ENCODE assay signal across 20 mouse cellular contexts in the genomic region with DNA sequence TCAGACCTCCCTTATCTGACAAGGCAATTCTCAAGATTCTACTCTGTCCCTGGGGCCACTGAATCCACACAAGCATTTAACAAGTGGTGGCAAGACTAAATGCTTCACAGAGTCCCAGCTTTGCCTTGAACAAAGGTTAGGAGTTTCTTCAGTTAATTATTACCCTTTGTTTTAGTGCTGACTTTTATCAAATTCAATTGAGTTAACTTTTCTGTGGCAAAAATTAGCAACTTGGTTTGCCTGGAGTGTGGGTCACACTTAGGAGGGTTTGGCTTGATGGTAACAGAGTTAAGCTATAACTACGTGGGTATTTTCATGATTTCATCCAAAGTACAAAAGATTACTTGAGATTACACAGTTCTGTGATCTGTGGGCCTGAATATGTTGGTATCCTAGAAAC.
A peak's percentile ranks its signal among the peaks of the same experiment; 100 is the strongest.
DNase-seq lines count a peak whose midpoint lies in the region; ATAC-seq and TF ChIP-seq lines count a peak whose summit lies in the region.
"Had no signal": no experiment of that assay in that cellular context is flagged by ENCODE, and none has a peak within 500 bp of the region (broad histone marks: within the 10 kb centered on the region; RNA-seq: fewer than 3 reads in every experiment).

No protein-coding gene starts in this region.

- H3K27me3 ChIP-seq in heart, adult 2 months (ENCODE audit: control insufficient read depth, insufficient read depth, low read length): no peaks in the 10 kb centered on the region
- no peaks in the 10 kb centered on the region for H3K27me3 ChIP-seq in heart, embryonic 12.5 days (replicated peaks)
- no peaks in the 10 kb centered on the region for H3K27me3 ChIP-seq in intestine, embryonic 16.5 days (replicated peaks; ENCODE audit: control insufficient read depth, insufficient read depth, low read length)
- no peaks in the 10 kb centered on the region for H3K27me3 ChIP-seq in kidney, embryonic 16.5 days (ENCODE audit: insufficient read depth, low read length)
- H3K27me3 ChIP-seq: hindbrain, embryonic 15.5 days; neural tube, embryonic 15.5 days; stomach, embryonic 15.5 days had no signal

- no peak for TF ChIP-seq EP300 in heart, adult 2 months (IDR thresholded peaks at IDR 0.05; ENCODE audit: insufficient read depth, low read depth, low read length)

- WGBS in heart, adult 2 months: 75% methylated on average over 1 of the region's 1 CpGs
- 82% methylated on average over 1 of the region's 1 CpGs for WGBS in heart, embryonic 12.5 days
- WGBS in intestine, embryonic 16.5 days: 57% methylated on average over 1 of the region's 1 CpGs
- WGBS in kidney, embryonic 16.5 days: 56% methylated on average over 1 of the region's 1 CpGs

- intact Hi-C loops in heart, adult 2 months (cut with DNase I): no loop called here

- no peak overlapping the region for H3K4me2 ChIP-seq in heart, embryonic 12.5 days
- H3K4me2 ChIP-seq in intestine, embryonic 16.5 days (ENCODE audit: low read depth, low read length): no peak overlapping the region
- no peak overlapping the region for H3K4me2 ChIP-seq in kidney, embryonic 16.5 days (replicated peaks; ENCODE audit: low read depth, low read length)
- H3K4me2 ChIP-seq: hindbrain, embryonic 15.5 days; liver, embryonic 11.5 days; neural tube, embryonic 15.5 days; stomach, embryonic 15.5 days had no signal

- no peak for DNase-seq in heart, adult 2 months
- DNase-seq in yolk sac, embryonic 10.5 days (ENCODE audit: low spot score): peak; percentile 15
- no peak for DNase-seq in embryo, embryonic 9.5 days (ENCODE audit: extremely low spot score)
- DNase-seq in natural killer cell, adult 2 months (ENCODE audit: low spot score in 2 of 2): no peak
- DNase-seq: adrenal gland, postnatal 25 days; cerebellum, adult 8-10 months; gastrocnemius, postnatal 36 days; lung, adult 18-20 months; lung, postnatal 10 days; right cerebral cortex, adult 18-20 months; thymus, postnatal 25 days had no signal

- no peak for TF ChIP-seq CTCF in heart, adult 2 months (IDR thresholded peaks at IDR 0.05)

- H3K27ac ChIP-seq in heart, adult 2 months: peak overlapping the region; percentile 23; the same call in 1 of the 2 replicates
- H3K27ac ChIP-seq in heart, embryonic 12.5 days (ENCODE audit: poor library complexity, severe bottlenecking): no peak overlapping the region
- peak overlapping the region; percentile 27; the same call in 1 of the 2 replicates for H3K27ac ChIP-seq in intestine, embryonic 16.5 days (ENCODE audit: low read length)
- peak overlapping the region; percentile 11; the same call in 1 of the 2 replicates for H3K27ac ChIP-seq in kidney, embryonic 16.5 days (ENCODE audit: low read length)
- H3K27ac ChIP-seq: forebrain, embryonic 10.5 days; hindbrain, embryonic 15.5 days; midbrain, embryonic 10.5 days; neural tube, embryonic 15.5 days; stomach, embryonic 15.5 days had no signal

- ATAC-seq in heart, embryonic 12.5 days (ENCODE audit: insufficient number of reproducible peaks, low FRiP score): no peak
- peak; percentile 97 for ATAC-seq in intestine, embryonic 16.5 days
- ATAC-seq in kidney, embryonic 16.5 days (ENCODE audit: low FRiP score, low TSS enrichment): peak; percentile 91

- no peak overlapping the region for H3K9ac ChIP-seq in heart, adult 2 months (ENCODE audit: low read depth, low read length)
- H3K9ac ChIP-seq in heart, embryonic 12.5 days: no peak overlapping the region
- H3K9ac ChIP-seq in intestine, embryonic 16.5 days (ENCODE audit: low read depth, low read length): no peak overlapping the region
- no peak overlapping the region for H3K9ac ChIP-seq in kidney, embryonic 16.5 days (replicated peaks; ENCODE audit: low read length)
- H3K9ac ChIP-seq: hindbrain, embryonic 15.5 days; neural tube, embryonic 15.5 days; stomach, embryonic 15.5 days had no signal

- 0 out of 2 replicates have a peak, but pooled peaks cover 3% of the 10 kb centered on the region for H3K9me3 ChIP-seq in heart, embryonic 12.5 days (replicated peaks)
- no peaks in the 10 kb centered on the region for H3K9me3 ChIP-seq in intestine, embryonic 16.5 days (ENCODE audit: control insufficient read depth, low read length)
- 0 out of 2 replicates have a peak, but pooled peaks cover 2% of the 10 kb centered on the region for H3K9me3 ChIP-seq in kidney, embryonic 16.5 days (ENCODE audit: low read length)
- H3K9me3 ChIP-seq: forebrain, embryonic 10.5 days; hindbrain, embryonic 15.5 days; midbrain, embryonic 10.5 days; neural tube, embryonic 15.5 days; stomach, embryonic 15.5 days had no signal

- no peaks in the 10 kb centered on the region for H3K79me2 ChIP-seq in heart, adult 2 months (replicated peaks; ENCODE audit: control insufficient read depth, insufficient read depth, low read length)

- no peaks in the 10 kb centered on the region for H3K36me3 ChIP-seq in heart, adult 2 months (ENCODE audit: control insufficient read depth, insufficient read depth, low read length)
- no peaks in the 10 kb centered on the region for H3K36me3 ChIP-seq in heart, embryonic 12.5 days
- H3K36me3 ChIP-seq in intestine, embryonic 16.5 days (ENCODE audit: control insufficient read depth, insufficient read depth, low read length): no peaks in the 10 kb centered on the region
- no peaks in the 10 kb centered on the region for H3K36me3 ChIP-seq in kidney, embryonic 16.5 days (ENCODE audit: insufficient read depth, low read length)
- H3K36me3 ChIP-seq: forebrain, embryonic 10.5 days; hindbrain, embryonic 15.5 days; midbrain, embryonic 10.5 days; neural tube, embryonic 15.5 days; stomach, embryonic 15.5 days had no signal

- H3K4me1 ChIP-seq in heart, adult 2 months (ENCODE audit: control insufficient read depth, insufficient read depth, low read length): no peaks in the 10 kb centered on the region
- peaks cover 9% of the 10 kb centered on the region for H3K4me1 ChIP-seq in heart, embryonic 12.5 days (replicated peaks)
- no peaks in the 10 kb centered on the region for H3K4me1 ChIP-seq in intestine, embryonic 16.5 days (ENCODE audit: control insufficient read depth, insufficient read depth, low read length)
- no peaks in the 10 kb centered on the region for H3K4me1 ChIP-seq in kidney, embryonic 16.5 days (ENCODE audit: insufficient read depth, low read length)
- H3K4me1 ChIP-seq: hindbrain, embryonic 15.5 days; neural tube, embryonic 15.5 days; stomach, embryonic 15.5 days had no signal

- TF ChIP-seq POLR2A in heart, adult 2 months (IDR thresholded peaks at IDR 0.05; ENCODE audit: insufficient read depth, low read depth, low read length): no peak

- no peak overlapping the region for H3K4me3 ChIP-seq in heart, adult 2 months
- H3K4me3 ChIP-seq in heart, embryonic 12.5 days: no peak overlapping the region
- no peak overlapping the region for H3K4me3 ChIP-seq in intestine, embryonic 16.5 days (ENCODE audit: low read length)
- no peak overlapping the region for H3K4me3 ChIP-seq in kidney, embryonic 16.5 days (ENCODE audit: low read length)
- H3K4me3 ChIP-seq: forebrain, embryonic 10.5 days; hindbrain, embryonic 15.5 days; midbrain, embryonic 10.5 days; neural tube, embryonic 15.5 days; stomach, embryonic 15.5 days had no signal
